Mouse (Mus musculus) heart, postnatal 14 days (tissue): ENCODE results near the gene Pkig. TPM values are rescaled to one million over a fixed set of nuclear protein-coding genes. Genes with fewer than 3 reads are reported as not detected.

ENCODE experiments used
- DNase-seq, 2 experiments: peaks; one replicate each; pipeline ENCODE4 v3.0.0; 2021 to 2022
- intact Hi-C: fragments of 180-260 bp; cut with DNase I; formaldehyde crosslinking; loops from one replicate; pipeline ENCODE4 v1.15.1; 2025
- total RNA-seq, 2 experiments: library from RNA; stranded (reverse); gene quantifications; 2 replicates each; pipeline ENCODE4 v1.2.3; 2021

Gene Pkig
- total RNA-seq, 2 experiments from 2014 or later: 183 to 188 TPM

DNA sequence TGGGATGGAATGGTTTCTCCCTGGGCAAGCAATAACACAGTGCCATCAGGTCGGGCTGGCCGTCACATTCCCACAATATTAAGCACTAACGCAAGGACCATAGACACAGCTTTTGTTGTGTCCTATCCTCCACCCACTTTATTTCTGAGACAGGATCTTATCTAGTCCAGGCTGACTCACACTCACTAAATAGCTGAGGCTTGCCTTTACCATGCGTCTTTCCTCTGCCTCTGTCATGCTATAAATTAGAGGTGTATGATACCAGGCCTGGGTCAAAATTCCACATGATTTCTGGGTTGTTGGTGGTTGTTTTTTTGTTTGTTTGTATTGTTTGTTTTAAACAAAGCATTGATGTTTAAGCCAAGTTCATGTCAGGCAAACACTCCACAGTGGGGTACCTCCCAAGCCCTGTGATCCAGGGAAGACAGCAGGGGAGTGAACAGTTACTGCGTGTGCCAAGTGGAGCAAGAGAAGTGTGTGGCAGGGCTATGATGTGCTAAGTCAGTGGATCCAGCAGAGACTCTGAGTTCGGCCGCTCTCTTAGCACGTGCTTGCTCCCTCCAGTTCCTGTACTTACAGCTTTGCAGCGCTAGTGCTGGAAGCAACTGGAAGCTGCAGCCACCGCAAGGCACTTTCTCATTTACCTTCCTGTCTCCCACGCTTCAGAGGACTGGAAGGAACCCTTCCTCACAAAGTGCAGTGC, 41.0 kb downstream of the Pkig start:
- no peak for DNase-seq

GRCm38 (mm10) chr2:163702431-163702830, 44.2 kb downstream of the Pkig start:
- DNase-seq: no peak

More for the DNA sequence above, 41.0 kb downstream of the Pkig start:
- intact Hi-C loops: no loop called here

GRCm38 (mm10) chr2:163702921-163703320, 44.7 kb downstream of the Pkig start:
- DNase-seq: no peak
- intact Hi-C loops: no loop called here

More at GRCm38 (mm10) chr2:163702431-163702830, 44.2 kb downstream of the Pkig start:
- intact Hi-C loops: no loop called here

- intact Hi-C loops: no loop called here
- DNase-seq: no peak
Observed at GRCm38 (mm10) chr2:163703599-163704260, 45.5 kb downstream of the Pkig start.

DNA sequence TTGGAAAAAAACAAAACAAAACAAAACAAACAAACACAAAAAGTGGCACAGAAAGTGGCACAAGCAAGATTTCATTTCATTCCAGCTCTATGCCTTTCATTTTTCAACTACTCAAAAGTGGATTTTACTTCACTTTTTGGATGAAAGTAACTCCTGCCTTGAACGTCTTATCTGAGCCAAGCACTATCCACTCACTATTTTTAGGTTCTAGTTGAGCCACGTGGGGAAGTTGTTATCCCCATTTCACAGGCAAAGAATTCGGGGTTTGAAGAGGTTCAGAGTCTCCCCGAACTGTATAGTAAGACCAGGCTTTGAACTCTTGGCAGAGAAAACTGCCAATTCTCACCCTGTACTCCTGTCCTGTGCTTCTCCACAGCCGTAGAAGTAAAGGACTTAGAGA, 50.1 kb downstream of the Pkig start:
- intact Hi-C loops: no loop called here
- DNase-seq: no peak

GRCm38 (mm10) chr2:163708763-163709250, 50.6 kb downstream of the Pkig start:
- no peak for DNase-seq
- intact Hi-C loops: no loop called here

DNA sequence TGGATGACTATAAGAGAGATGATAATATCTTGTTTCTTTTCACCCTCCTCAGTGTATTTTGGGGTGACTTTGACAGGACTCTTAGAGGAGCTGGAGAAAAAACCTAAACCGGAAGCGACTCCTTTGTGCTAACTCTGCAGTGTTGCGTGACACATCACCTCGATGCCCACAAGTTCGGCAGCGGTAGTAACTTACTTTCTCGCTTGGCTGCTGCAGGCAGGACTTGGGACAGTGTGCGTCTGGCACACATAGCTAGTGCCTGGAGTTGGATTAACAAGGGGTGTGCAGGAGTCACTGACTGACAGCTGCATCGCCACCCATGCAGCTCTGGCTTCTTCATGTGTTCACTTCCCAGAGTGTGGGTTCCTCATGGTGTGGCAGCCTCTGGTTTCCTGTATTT, 51.8 kb downstream of the Pkig start:
- DNase-seq: no peak
- intact Hi-C loops: loop anchor here (2.0 kb wide), 1 partner anchor 51 kb away; the partner anchor contains the start of gene Pkig

GRCm38 (mm10) chr2:163710606-163711159, 52.5 kb downstream of the Pkig start:
- peak in 1 of 2 experiments; percentile 55 for DNase-seq
- intact Hi-C loops: loop anchor here (2.0 kb wide), 1 partner anchor 52 kb away; the partner anchor contains the start of gene Pkig

GRCm38 (mm10) chr2:163711368-163711868, 53.2 kb downstream of the Pkig start:
- intact Hi-C loops: loop anchor here (2.0 kb wide), 1 partner anchor 53 kb away; the partner anchor contains the start of gene Pkig
- DNase-seq: no peak

- no peak for DNase-seq
- intact Hi-C loops: no loop called here
Observed at GRCm38 (mm10) chr2:163712473-163712872, 54.3 kb downstream of the Pkig start.

DNA sequence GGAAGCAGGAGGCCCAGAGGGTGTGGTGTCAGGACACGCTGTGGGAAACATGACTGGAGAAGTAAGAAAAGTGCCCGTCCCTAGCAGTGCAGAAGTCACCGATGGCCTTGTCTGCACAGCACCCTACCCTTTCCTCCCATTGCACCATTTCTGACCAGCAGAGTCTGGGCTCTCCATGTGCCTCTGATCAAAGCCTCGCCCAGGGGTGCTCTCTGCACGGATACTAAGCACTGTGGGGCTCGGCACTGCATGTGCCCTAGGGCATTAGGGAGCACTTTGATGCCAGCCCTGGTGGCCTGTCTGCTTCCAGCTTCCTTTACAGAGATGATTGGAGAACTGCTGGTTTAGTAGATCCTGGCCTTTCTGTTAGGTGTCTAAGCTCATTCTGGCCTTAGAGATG, 54.7 kb downstream of the Pkig start:
- no peak for DNase-seq
- intact Hi-C loops: no loop called here

DNA sequence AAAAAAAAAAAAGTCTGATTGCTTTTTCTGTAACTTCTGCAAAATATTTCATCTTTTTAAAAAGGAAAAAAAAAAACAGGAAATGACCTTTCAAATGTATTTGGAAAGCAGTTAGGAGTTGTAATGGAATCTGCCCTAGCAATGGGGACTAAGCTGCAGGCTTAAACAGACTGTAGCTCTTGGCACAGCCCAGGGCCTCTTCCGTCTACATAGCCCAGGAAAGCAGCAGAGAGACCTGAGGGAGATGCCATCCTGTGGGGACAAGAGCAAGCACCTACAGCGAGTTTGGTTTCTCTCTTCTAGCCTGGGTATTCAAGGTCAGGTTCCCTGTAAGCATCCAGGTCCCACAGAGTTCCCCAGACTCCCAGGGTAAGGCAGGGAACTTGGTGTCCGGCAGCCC, 55.2 kb downstream of the Pkig start:
- intact Hi-C loops: no loop called here
- DNase-seq: no peak

DNA sequence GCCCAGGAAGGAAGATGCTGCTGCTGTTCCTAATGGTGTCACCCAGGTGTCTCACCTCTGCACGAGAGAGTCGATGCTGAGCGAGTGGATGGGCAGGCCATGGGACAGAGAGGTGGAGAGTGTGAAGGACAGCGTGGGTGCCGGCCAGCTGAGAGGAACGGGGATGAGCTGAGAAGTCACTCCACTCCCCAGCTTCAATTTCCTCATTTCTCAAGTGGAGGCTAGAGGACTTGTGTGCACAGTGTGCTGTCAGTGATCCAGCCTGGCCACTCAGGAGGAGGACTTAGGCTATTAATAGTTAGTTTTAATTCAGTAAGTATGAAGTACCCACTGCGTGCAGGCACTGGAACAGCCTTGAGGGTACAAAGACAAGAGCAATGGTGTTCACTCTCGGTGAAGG, 58.3 kb downstream of the Pkig start:
- intact Hi-C loops: no loop called here

DNA sequence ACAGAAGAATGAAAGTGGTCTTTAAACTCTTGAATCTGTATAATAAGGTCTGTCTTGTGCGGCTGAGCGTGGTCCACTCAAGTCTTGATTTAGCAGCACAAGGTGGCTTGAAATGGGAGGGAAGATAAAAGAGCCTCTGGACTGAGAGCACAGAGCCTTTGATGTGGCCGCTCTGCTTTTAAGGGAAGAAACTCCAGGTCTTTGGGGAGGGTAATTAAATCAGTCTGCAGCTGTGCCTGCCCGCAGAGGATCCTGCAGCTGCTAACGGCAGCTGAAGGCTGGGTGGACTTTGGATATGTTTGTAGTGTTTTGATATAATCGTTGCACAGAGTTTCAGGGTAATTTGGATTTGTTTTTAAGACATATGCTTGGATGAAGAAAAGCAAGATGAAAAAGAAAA, 58.7 kb downstream of the Pkig start:
- no peak for DNase-seq
- intact Hi-C loops: no loop called here

More for the DNA sequence above, 58.3 kb downstream of the Pkig start:
- no peak for DNase-seq

DNA sequence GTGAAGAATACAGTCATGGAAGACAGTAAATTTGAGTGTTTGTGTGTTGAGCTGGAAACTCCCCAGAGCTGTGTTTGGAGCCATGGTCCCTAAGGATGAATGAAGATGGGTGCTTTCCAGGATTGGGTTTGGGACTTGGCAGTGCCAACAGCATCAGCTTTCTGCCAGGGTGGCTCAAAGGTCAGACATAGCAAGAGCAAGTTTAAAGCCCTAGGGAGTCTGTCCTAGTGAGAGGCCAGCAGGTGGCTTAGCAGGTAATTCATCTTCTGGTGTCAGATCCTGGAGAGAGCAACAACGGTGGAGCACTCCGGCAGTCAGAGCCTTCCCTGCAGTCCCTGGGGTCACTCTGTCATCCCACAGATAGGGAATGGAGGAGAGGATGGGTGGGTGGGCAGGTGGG, 60.3 kb downstream of the Pkig start:
- intact Hi-C loops: loop anchor here (2.0 kb wide), 2 partner anchors 60 to 74 kb away; partner anchors contain the start of genes Pkig and Serinc3
- DNase-seq: no peak

GRCm38 (mm10) chr2:163718951-163719603, 60.9 kb downstream of the Pkig start:
- intact Hi-C loops: loop anchor here (1.0 to 2.0 kb wide), 3 partner anchors 60 to 117 kb away; partner anchors contain the start of genes Pkig, Serinc3 and Ttpal
- peak; percentile 84 to 89 for DNase-seq

GRCm38 (mm10) chr2:163719616-163720015, 61.4 kb downstream of the Pkig start:
- intact Hi-C loops: loop anchor here (1.0 to 10.0 kb wide), 4 partner anchors 61 to 185 kb away; partner anchors contain the start of genes Pkig, Serinc3 and Ttpal
- DNase-seq: no peak

- intact Hi-C loops: loop anchor here (10.0 kb wide), 1 partner anchor 188 kb away; no protein-coding TSS in a partner anchor
- no peak for DNase-seq
Observed at GRCm38 (mm10) chr2:163722550-163722949, 64.4 kb downstream of the Pkig start.

- intact Hi-C loops: loop anchor here (10.0 kb wide), 1 partner anchor 192 kb away; no protein-coding TSS in a partner anchor
- DNase-seq: no peak
Observed at GRCm38 (mm10) chr2:163726766-163727393, 68.7 kb downstream of the Pkig start.

DNA sequence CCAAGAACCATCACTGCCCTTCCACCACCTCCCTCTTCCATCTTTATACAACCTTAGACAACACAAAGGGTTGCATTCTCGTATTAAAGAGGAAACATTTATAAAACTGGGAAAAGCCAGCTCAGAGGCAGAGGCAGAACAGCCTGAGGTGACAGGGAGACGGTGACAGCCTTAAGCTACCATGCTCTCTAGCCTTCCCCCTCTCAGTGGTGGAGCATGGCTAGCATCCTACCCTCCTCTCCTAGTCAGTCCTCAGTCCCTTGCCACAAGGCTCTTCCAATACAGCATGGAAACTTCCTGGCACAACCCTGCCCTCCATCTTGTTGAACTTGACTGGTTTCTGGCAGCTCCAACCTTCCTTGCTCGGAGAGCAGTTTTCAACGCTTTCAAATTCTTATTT, 70.1 kb downstream of the Pkig start:
- intact Hi-C loops: loop anchor here (10.0 kb wide), 1 partner anchor 193 kb away; no protein-coding TSS in a partner anchor
- no peak for DNase-seq
